Mouse (Mus musculus) liver, embryonic 14.5 days (tissue): Measurements from ENCODE around the gene Skint10. TPM values are rescaled to one million over a fixed set of nuclear protein-coding genes. Genes with fewer than 3 reads are reported as not detected.
A peak's percentile ranks its signal among the peaks of the same experiment; 100 is the strongest.

Source experiments
- ATAC-seq: fragments of 200-750 bp; cut with Nextera tagmentation; 2 replicates; pipeline ENCODE4 v1.8.0; 2017; ENCODE audit warnings: moderate number of reproducible peaks, mild to moderate bottlenecking, moderate library complexity; ENCODE audit not compliant: insufficient read depth
- DNase-seq, 3 experiments: peaks; one replicate each; pipeline ENCODE4 v3.0.0-alpha.2; 2012 to 2013; ENCODE audit warnings: low read depth in 3 of 3, low spot score in 3 of 3
- H3K27ac ChIP-seq: fragments of 300-500 bp; sonication (generic); 2 replicates; pipeline ENCODE4 v1.5.1; 2014; ENCODE audit warnings: moderate library complexity, mild to moderate bottlenecking, control low read depth, inconsistent platforms
- H3K27me3 ChIP-seq: fragments of 300-500 bp; sonication (generic); 2 replicates; pipeline ENCODE4 v1.6.1; 2014; ENCODE audit warnings: mild to moderate bottlenecking, low read length, moderate library complexity; ENCODE audit not compliant: control insufficient read depth, insufficient read depth
- H3K36me3 ChIP-seq: fragments of 300-500 bp; sonication (generic); replicated peaks from 2 replicates; pipeline ENCODE4 v1.6.1; 2014; ENCODE audit warnings: low read depth; ENCODE audit not compliant: control insufficient read depth, insufficient read depth
- H3K4me1 ChIP-seq, 2 experiments: fragments of 200-500 bp in 1 of 2; fragments of 300-500 bp in 1 of 2; sonication (generic) in 1 of 2; replicated peaks; 2 replicates each; pipeline ENCODE4 v1.6.1; 2012 to 2014; ENCODE audit warnings: antibody characterized with exemption in 1 of 2, inconsistent platforms in 1 of 2, low read length in 1 of 2; ENCODE audit not compliant: control insufficient read depth in 2 of 2, insufficient read depth in 2 of 2
- H3K4me2 ChIP-seq: fragments of 300-500 bp; sonication (generic); 2 replicates; pipeline ENCODE4 v1.6.1; 2014; ENCODE audit warnings: low read depth, mild to moderate bottlenecking, control low read depth, moderate library complexity
- H3K4me3 ChIP-seq, 2 experiments: fragments of 200-500 bp in 1 of 2; fragments of 300-500 bp in 1 of 2; sonication (generic) in 1 of 2; 2 replicates each; pipeline ENCODE4 v1.5.1; 2012 to 2014; ENCODE audit warnings: low read depth in 2 of 2, low read length in 2 of 2, mild to moderate bottlenecking in 2 of 2, control low read depth in 1 of 2, inconsistent platforms in 1 of 2, moderate library complexity in 1 of 2; ENCODE audit not compliant: insufficient read depth in 1 of 2
- H3K9ac ChIP-seq: fragments of 300-500 bp; sonication (generic); replicated peaks from 2 replicates; pipeline ENCODE4 v1.6.1; 2014; ENCODE audit warnings: mild to moderate bottlenecking, control low read depth, moderate library complexity
- H3K9me3 ChIP-seq: fragments of 300-500 bp; sonication (generic); 2 replicates; pipeline ENCODE4 v1.6.1; 2016; ENCODE audit warnings: low read length, mixed read lengths; ENCODE audit not compliant: control insufficient read depth
- CTCF ChIP-seq: IDR thresholded peaks from 2 replicates; pipeline ENCODE4 v1.5.1; 2016; ENCODE audit warnings: antibody characterized with exemption, low read depth, control low read depth
- EP300 ChIP-seq: IDR thresholded peaks from 2 replicates; pipeline ENCODE4 v1.6.1; 2016; ENCODE audit warnings: antibody characterized with exemption, low read depth
- WGBS: fragments of 180-500 bp; shearing (Covaris S2); extraction: QIAGEN DNeasy Blood & Tissue Kit; methylation state at CpG from one replicate; pipeline ENCODE4 v1.1.7; 2014; ENCODE audit not compliant: insufficient replicate concordance; 5-methylcytosine and 5-hydroxymethylcytosine counted together
- polyA plus RNA-seq, 2 experiments: library from polyadenylated mRNA; depleted of rRNA in 1 of 2; stranded (reverse) in 1 of 2; unstranded in 1 of 2; fragments of >200 nt; fragmentation: Nextera tagmentation in 1 of 2; extraction: Ambion mirVana in 1 of 2; gene quantifications; 2 replicates each; pipeline versions ENCODE4 v1.2.1 to v1.2.3; 2012 to 2014

Gene Skint10
- not detected in 2 replicates for polyA plus RNA-seq (2012; rRNA removed)
- polyA plus RNA-seq (2014; fragmentation: Nextera tagmentation; extraction: Ambion mirVana), result not detected in 2 replicates

DNA sequence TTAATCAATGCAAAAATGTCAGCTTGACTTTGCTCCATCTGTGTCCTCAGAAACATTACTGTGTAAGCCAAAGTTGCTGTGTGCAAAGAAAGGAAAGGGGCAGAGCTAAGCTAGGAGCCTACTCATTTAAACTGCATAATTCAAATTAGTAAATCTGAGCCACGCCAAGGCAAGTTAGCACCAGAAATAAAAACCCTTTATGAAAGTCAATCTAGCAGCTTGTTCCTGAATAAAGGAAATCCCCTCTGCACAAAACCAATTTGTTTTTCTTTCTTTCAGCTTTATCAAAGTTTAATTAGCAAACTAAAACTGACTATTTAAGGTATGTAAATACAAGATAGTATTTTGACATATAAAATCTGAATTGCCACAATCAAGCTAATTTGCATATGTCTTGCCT, at the start of gene Skint10:
Skint10 (minus strand) TSS at position 101 of the 400 bp plus-strand sequence.
- Histone ChIP-seq H3K27ac (no peak within 1 kb of the TSS), H3K4me3 (no peak within 1 kb of the TSS), H3K36me3 (no peaks in the 10 kb centered on the region), H3K9ac (no peak within 1 kb of the TSS), H3K27me3 (no peaks in the 10 kb centered on the region), H3K9me3 (no peaks in the 10 kb centered on the region), H3K4me1 (no peaks in the 10 kb centered on the region), H3K4me2 (no peak within 1 kb of the TSS)
- no peak for ATAC-seq
- no peak for TF ChIP-seq CTCF
- no peak for TF ChIP-seq EP300
- no peak for DNase-seq
- 39% methylated on average over 1 of the region's 1 CpGs for WGBS

DNA sequence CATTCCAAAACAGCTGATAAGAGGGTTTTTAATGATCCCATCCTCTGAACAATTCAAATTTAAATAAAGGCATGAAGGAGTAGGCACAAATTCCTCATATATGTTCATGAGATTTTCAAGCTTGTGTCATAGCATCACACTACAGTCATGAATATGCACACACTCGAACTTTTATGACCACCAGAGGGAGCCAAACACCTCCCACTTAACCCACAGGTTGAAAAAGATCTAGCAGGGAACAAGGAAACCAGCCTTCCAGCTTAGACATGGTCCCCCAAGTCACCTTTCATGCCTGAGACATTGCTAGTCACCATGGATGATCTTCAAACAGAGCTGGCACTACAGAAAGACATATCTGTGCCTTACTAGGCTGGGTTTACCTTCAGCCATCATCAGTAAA, 16.0 kb upstream of the Skint10 start:
- H3K4me3 ChIP-seq, result no peak overlapping the region
- WGBS, result 0% methylated on average over 1 of the region's 1 CpGs
- no peak overlapping the region for H3K4me2 ChIP-seq
- TF ChIP-seq CTCF (peak; percentile 35), EP300 (no peak)
- no peak overlapping the region for H3K9ac ChIP-seq
- no peak overlapping the region for H3K27ac ChIP-seq
- H3K4me1 ChIP-seq, result no peaks in the 10 kb centered on the region
- no peaks in the 10 kb centered on the region for H3K36me3 ChIP-seq
- DNase-seq (no peak), ATAC-seq (no peak)
- H3K27me3 ChIP-seq, result no peaks in the 10 kb centered on the region
- H3K9me3 ChIP-seq, result no peaks in the 10 kb centered on the region

Other genes with a start within 250 kb of the Skint10 start
- not detected in 2 replicates for gene Skint2, start 217.7 kb downstream of the Skint10 start, polyA plus RNA-seq (2012; rRNA removed)
- gene Skint2, start 217.7 kb downstream of the Skint10 start, polyA plus RNA-seq (2014; fragmentation: Nextera tagmentation; extraction: Ambion mirVana), result not detected in 2 replicates